Mouse (Mus musculus) kidney, adult 2 months (tissue): ENCODE measurements at regions not wholly inside any gene's neighbourhood (a gene's known extent, or its start where the extent isn't known, plus 50 kb on each side); places are given as distances from the start of the nearest gene placed in this dataset.

ENCODE experiments used
- CTCF ChIP-seq: fragments of 200-500 bp; conservative IDR thresholded peaks from 2 replicates; pipeline ENCODE4 v1.5.1; 2011; ENCODE audit warnings: low read depth, mild to moderate bottlenecking, control low read depth, low read length, moderate library complexity, mixed read lengths; ENCODE audit not compliant: insufficient read depth, insufficient read length
- POLR2A ChIP-seq: fragments of 200-500 bp; IDR thresholded peaks from one replicate; pipeline ENCODE4 v1.6.1; 2011; ENCODE audit warnings: low read depth, low read length, control low read depth

GRCm38 (mm10) chr3:78162601-78163000, 1123.7 kb downstream of the Rapgef2 start:
- TF ChIP-seq CTCF (no peak), POLR2A (no peak)
